Mouse (Mus musculus) c-Kit-positive CD71-positive TER-119-positive erythroid progenitor cells, embryonic 14.5 days (primary cell): ENCODE measurements at regions not wholly inside any gene's neighbourhood (a gene's known extent, or its start where the extent isn't known, plus 50 kb on each side); places are given as distances from the start of the nearest gene placed in this dataset.

ENCODE experiments used
- DNase-seq: peaks from one replicate; pipeline ENCODE4 v3.0.0-alpha.2; 2013; ENCODE audit warnings: low spot score

- no peak for DNase-seq
Measured at GRCm38 (mm10) chr2:18445809-18446208, 53.2 kb upstream of the Dnajc1 start.
